Mouse (Mus musculus): ENCODE measurements around the gene Ftl1. TPM values are rescaled to one million over a fixed set of nuclear protein-coding genes. Genes with fewer than 3 reads are reported as not detected.
A peak's percentile ranks its signal among the peaks of the same experiment; 100 is the strongest.

Ftl1 gene
- polyA plus RNA-seq, 1 experiment from 2014 or later = 4,939 TPM

DNA sequence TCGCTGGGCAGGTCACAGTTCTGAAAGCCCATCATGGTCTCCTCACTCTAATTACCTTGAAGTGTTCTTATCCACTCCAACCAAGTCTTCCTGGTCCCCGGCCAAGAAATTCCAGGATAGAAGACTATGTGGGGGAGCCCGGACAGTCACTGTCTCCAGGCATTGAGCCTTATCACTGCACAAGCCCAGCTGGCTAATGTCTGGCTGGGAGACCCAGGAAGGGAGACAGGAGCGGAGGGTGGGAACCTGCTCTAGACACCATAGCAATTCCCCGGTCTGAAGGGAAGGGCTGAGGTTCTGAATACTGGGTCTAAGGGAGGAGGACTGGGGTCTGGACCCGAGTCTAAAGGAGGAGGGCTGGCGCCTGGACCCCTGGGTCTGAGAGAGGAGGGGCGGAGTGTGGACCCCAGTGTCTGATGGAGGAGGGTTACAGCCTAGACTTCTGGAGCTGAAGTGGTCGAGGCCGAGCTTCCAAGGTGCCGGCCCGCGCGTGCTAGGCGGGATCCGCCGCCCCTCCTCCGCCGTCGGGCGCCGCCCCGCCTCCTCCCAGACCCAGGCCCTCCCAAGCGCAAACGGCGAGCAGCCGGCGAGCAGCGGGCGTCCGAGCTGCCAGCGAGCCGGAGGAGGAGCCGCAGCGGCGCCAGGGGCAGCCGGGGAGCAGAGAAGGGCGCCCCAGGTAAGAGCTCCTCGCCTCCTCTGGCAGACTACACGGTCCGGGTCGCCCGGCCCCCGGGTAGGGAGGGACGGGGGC, 46.4 kb downstream of the Ftl1 start, which contains the start of gene Ntf5:
TSS of gene Ntf5 (plus strand) at position 583 of the 751 bp plus-strand sequence.
- peak within 1 kb of the TSS; percentile 85 for H3K27ac ChIP-seq
- peak; percentile 89 for DNase-seq (ENCODE audit: low spot score)
- no peaks in the 10 kb centered on the region for H3K9me3 ChIP-seq
- peak within 1 kb of the TSS; percentile 68 for H3K4me3 ChIP-seq
- H3K27me3 ChIP-seq (ENCODE audit: insufficient read depth, poor library complexity, severe bottlenecking) = peaks cover 97% of the 10 kb centered on the region
- peaks cover 41% of the 10 kb centered on the region for H3K4me1 ChIP-seq
- 2% methylated on average over 44 of the region's 45 CpGs for WGBS
- H3K36me3 ChIP-seq = no peaks in the 10 kb centered on the region

DNA sequence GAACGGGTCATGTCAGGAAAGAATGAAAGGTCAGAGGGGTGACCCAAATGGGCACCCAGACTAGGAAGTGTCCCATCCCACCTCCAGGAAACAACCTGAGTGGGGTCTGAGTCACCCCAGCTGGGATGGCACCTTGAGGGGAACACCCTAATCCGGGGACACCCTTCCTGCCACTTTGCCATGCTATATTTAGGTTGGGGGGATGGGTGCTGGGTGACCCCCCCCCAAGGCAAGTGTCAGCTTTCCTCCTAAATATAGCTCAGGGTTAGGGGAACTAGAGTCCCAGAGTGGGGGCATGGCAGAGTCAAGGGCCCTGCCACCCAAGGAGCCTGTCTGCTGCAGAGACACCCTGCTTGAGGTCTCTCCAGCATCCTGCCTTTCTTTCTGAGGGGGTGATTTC, 47.3 kb downstream of the Ftl1 start:
- Histone ChIP-seq H3K4me3 (no peak overlapping the region), H3K27ac (no peak overlapping the region), H3K36me3 (no peaks in the 10 kb centered on the region), H3K27me3 (ENCODE audit: insufficient read depth, poor library complexity, severe bottlenecking) (peaks cover 97% of the 10 kb centered on the region), H3K4me1 (peaks cover 34% of the 10 kb centered on the region), H3K9me3 (no peaks in the 10 kb centered on the region)
- no peak for DNase-seq (ENCODE audit: low spot score)
- 50% methylated on average over 2 of the region's 2 CpGs for WGBS

DNA sequence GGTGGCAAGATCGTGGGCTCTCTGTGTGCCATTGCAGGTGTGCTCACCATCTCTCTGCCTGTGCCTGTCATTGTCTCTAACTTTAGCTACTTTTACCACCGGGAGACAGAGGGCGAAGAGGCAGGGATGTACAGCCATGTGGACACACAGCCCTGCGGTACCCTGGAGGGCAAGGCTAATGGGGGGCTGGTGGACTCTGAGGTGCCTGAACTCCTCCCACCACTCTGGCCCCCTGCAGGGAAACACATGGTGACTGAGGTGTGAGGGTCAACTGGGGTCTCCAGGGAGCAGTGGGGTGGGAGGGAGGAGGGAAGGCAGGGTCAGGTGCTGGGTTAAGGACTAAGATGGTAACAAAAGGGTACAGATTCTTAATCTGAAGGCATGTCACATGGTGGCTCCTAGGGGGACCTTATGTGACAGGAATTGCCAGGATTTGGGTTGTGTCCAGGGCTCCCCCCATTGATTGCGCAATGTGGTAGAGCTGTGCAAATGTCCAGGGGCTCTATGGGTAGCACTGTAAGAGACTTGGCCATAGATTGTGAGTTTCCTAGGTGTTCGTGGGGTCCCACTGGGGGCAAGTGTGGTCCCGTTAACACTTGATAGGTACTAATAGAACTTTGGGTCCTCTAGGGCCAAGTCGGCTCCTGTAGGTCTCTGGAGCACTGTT, 50.1 kb downstream of the Ftl1 start:
- Histone ChIP-seq H3K27ac (no peak overlapping the region), H3K9me3 (no peaks in the 10 kb centered on the region), H3K4me3 (no peak overlapping the region), H3K36me3 (no peaks in the 10 kb centered on the region), H3K4me1 (peaks cover 37% of the 10 kb centered on the region), H3K27me3 (ENCODE audit: insufficient read depth, poor library complexity, severe bottlenecking) (peaks cover 95% of the 10 kb centered on the region)
- DNase-seq (ENCODE audit: low spot score) = no peak
- WGBS = 76% methylated on average over 8 of the region's 8 CpGs

DNA sequence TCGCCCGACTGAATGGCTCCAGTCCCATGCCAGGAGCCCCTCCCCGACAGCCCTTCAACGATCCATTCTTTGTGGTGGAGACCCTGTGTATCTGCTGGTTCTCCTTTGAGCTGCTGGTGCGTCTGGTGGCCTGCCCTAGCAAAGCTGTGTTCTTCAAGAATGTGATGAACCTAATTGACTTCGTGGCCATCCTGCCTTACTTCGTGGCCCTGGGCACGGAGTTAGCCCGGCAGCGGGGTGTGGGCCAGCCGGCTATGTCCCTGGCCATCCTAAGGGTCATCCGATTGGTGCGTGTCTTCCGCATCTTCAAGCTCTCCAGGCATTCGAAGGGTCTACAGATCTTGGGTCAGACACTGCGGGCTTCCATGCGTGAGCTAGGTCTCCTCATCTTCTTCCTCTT, 50.7 kb downstream of the Ftl1 start:
- no peak overlapping the region for H3K4me3 ChIP-seq
- no peak for DNase-seq (ENCODE audit: low spot score)
- no peaks in the 10 kb centered on the region for H3K9me3 ChIP-seq
- peaks cover 88% of the 10 kb centered on the region for H3K27me3 ChIP-seq (ENCODE audit: insufficient read depth, poor library complexity, severe bottlenecking)
- H3K4me1 ChIP-seq = peaks cover 32% of the 10 kb centered on the region
- H3K36me3 ChIP-seq = no peaks in the 10 kb centered on the region
- no peak overlapping the region for H3K27ac ChIP-seq
- 86% methylated on average over 17 of the region's 17 CpGs for WGBS

DNA sequence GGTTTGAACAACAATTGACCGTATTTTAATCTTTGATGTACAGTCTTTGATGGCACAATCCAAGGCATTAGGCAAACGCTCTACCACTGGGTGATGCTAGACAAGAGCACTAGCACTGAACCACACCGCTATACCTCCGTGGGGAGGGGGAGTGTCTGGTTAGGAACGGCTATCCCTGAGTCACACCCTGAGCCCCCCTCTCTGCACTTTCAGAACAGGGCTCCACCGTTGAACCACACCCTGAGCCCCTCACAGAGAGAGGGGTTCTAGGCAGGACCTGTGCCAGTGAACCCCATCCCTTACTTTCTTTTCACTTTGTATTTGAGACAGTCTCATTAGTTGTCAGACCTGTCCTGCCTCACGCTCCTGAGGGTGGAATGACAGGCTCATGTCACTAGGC, 51.3 kb downstream of the Ftl1 start:
- peaks cover 26% of the 10 kb centered on the region for H3K4me1 ChIP-seq
- H3K27ac ChIP-seq = no peak overlapping the region
- no peaks in the 10 kb centered on the region for H3K36me3 ChIP-seq
- no peaks in the 10 kb centered on the region for H3K9me3 ChIP-seq
- no peak overlapping the region for H3K4me3 ChIP-seq
- 70% methylated on average over 7 of the region's 7 CpGs for WGBS
- H3K27me3 ChIP-seq (ENCODE audit: insufficient read depth, poor library complexity, severe bottlenecking) = peaks cover 82% of the 10 kb centered on the region
- DNase-seq (ENCODE audit: low spot score) = no peak

Small RNA genes lying within 50 kb of the gene (microRNA-seq; reads per million reads assigned to microRNA genes)
- gene Gm22133 = not detected

Other genes with a start within 250 kb of the Ftl1 start
- 1.2 and 1.9 TPM in 2 replicates for gene Dkkl1, start 247.7 kb downstream of the Ftl1 start, polyA plus RNA-seq (2016; fragmentation: Nextera tagmentation; extraction: Ambion mirVana)
- gene Tead2, start 244.1 kb downstream of the Ftl1 start, polyA plus RNA-seq (2016; fragmentation: Nextera tagmentation; extraction: Ambion mirVana) = 161 and 210 TPM in 2 replicates
- gene Cd37, start 220.8 kb downstream of the Ftl1 start, polyA plus RNA-seq (2016; fragmentation: Nextera tagmentation; extraction: Ambion mirVana) = 1.5 and 2.3 TPM in 2 replicates
- 0.50 and 0.83 TPM in 2 replicates for gene Slc6a16, start 218.8 kb downstream of the Ftl1 start, polyA plus RNA-seq (2016; fragmentation: Nextera tagmentation; extraction: Ambion mirVana)
- not detected in 2 replicates for gene Slc6a21, start 182.4 kb downstream of the Ftl1 start, polyA plus RNA-seq (2016; fragmentation: Nextera tagmentation; extraction: Ambion mirVana)
- gene Trpm4, start 126.1 kb downstream of the Ftl1 start, polyA plus RNA-seq (2016; fragmentation: Nextera tagmentation; extraction: Ambion mirVana) = 13.5 and 15.2 TPM in 2 replicates
- gene Hrc, start 124.6 kb downstream of the Ftl1 start, polyA plus RNA-seq (2016; fragmentation: Nextera tagmentation; extraction: Ambion mirVana) = 17.9 and 31.4 TPM in 2 replicates
- 2.4 and 2.9 TPM in 2 replicates for gene Ppfia3, start 92.9 kb downstream of the Ftl1 start, polyA plus RNA-seq (2016; fragmentation: Nextera tagmentation; extraction: Ambion mirVana)
- 0.59 and 1.4 TPM in 2 replicates for gene Lin7b, start 89.3 kb downstream of the Ftl1 start, polyA plus RNA-seq (2016; fragmentation: Nextera tagmentation; extraction: Ambion mirVana)
- gene Snrnp70, start 64.1 kb downstream of the Ftl1 start, polyA plus RNA-seq (2016; fragmentation: Nextera tagmentation; extraction: Ambion mirVana) = 173 and 241 TPM in 2 replicates
- gene Kcna7, start 54.2 kb downstream of the Ftl1 start, polyA plus RNA-seq (2016; fragmentation: Nextera tagmentation; extraction: Ambion mirVana) = 0.28 and 0.45 TPM in 2 replicates
- gene Ntf5, start 46.2 kb downstream of the Ftl1 start, polyA plus RNA-seq (2016; fragmentation: Nextera tagmentation; extraction: Ambion mirVana) = 1.5 and 2.6 TPM in 2 replicates
- not detected in 2 replicates for gene Lhb, start 39.1 kb downstream of the Ftl1 start, polyA plus RNA-seq (2016; fragmentation: Nextera tagmentation; extraction: Ambion mirVana)
- 79.9 and 124 TPM in 2 replicates for gene Gys1, start 25.0 kb downstream of the Ftl1 start, polyA plus RNA-seq (2016; fragmentation: Nextera tagmentation; extraction: Ambion mirVana)
- gene Ruvbl2, start 21.8 kb downstream of the Ftl1 start, polyA plus RNA-seq (2016; fragmentation: Nextera tagmentation; extraction: Ambion mirVana) = 121 and 175 TPM in 2 replicates
- gene Bax, start 7.0 kb upstream of the Ftl1 start, polyA plus RNA-seq (2016; fragmentation: Nextera tagmentation; extraction: Ambion mirVana) = 187 and 244 TPM in 2 replicates
- 2.6 and 2.9 TPM in 2 replicates for gene Tulp2, start 22.0 kb upstream of the Ftl1 start, polyA plus RNA-seq (2016; fragmentation: Nextera tagmentation; extraction: Ambion mirVana)
- gene Gm45808, start 26.9 kb upstream of the Ftl1 start, polyA plus RNA-seq (2016; fragmentation: Nextera tagmentation; extraction: Ambion mirVana) = not detected in 2 replicates
- 5.8 and 6.1 TPM in 2 replicates for gene Dhdh, start 28.9 kb upstream of the Ftl1 start, polyA plus RNA-seq (2016; fragmentation: Nextera tagmentation; extraction: Ambion mirVana)
- 163 and 198 TPM in 2 replicates for gene Nucb1, start 50.5 kb upstream of the Ftl1 start, polyA plus RNA-seq (2016; fragmentation: Nextera tagmentation; extraction: Ambion mirVana)
- gene Ppp1r15a, start 66.4 kb upstream of the Ftl1 start, polyA plus RNA-seq (2016; fragmentation: Nextera tagmentation; extraction: Ambion mirVana) = 28.2 and 31.2 TPM in 2 replicates
- 0.59 and 0.64 TPM in 2 replicates for gene Plekha4, start 66.4 kb upstream of the Ftl1 start, polyA plus RNA-seq (2016; fragmentation: Nextera tagmentation; extraction: Ambion mirVana)
- gene Hsd17b14, start 95.0 kb upstream of the Ftl1 start, polyA plus RNA-seq (2016; fragmentation: Nextera tagmentation; extraction: Ambion mirVana) = 0.42 and 1.2 TPM in 2 replicates
- 76.7 and 80.8 TPM in 2 replicates for gene Bcat2, start 110.3 kb upstream of the Ftl1 start, polyA plus RNA-seq (2016; fragmentation: Nextera tagmentation; extraction: Ambion mirVana)
- gene Fgf21, start 155.6 kb upstream of the Ftl1 start, polyA plus RNA-seq (2016; fragmentation: Nextera tagmentation; extraction: Ambion mirVana) = not detected in 2 replicates
- gene Fut1, start 157.4 kb upstream of the Ftl1 start, polyA plus RNA-seq (2016; fragmentation: Nextera tagmentation; extraction: Ambion mirVana) = not detected in 2 replicates
- 0.25 and 0.49 TPM in 2 replicates for gene Izumo1, start 161.9 kb upstream of the Ftl1 start, polyA plus RNA-seq (2016; fragmentation: Nextera tagmentation; extraction: Ambion mirVana)
- 17.6 and 20.5 TPM in 2 replicates for gene Rasip1, start 167.6 kb upstream of the Ftl1 start, polyA plus RNA-seq (2016; fragmentation: Nextera tagmentation; extraction: Ambion mirVana)
- 1.9 and 2.3 TPM in 2 replicates for gene Mamstr, start 180.1 kb upstream of the Ftl1 start, polyA plus RNA-seq (2016; fragmentation: Nextera tagmentation; extraction: Ambion mirVana)
- 1.1 and 1.3 TPM in 2 replicates for gene Fut2, start 206.5 kb upstream of the Ftl1 start, polyA plus RNA-seq (2016; fragmentation: Nextera tagmentation; extraction: Ambion mirVana)
- gene Ntn5, start 224.1 kb upstream of the Ftl1 start, polyA plus RNA-seq (2016; fragmentation: Nextera tagmentation; extraction: Ambion mirVana) = 0.13 and 0.14 TPM in 2 replicates
- 0.51 and 0.75 TPM in 2 replicates for gene Sec1, start 234.5 kb upstream of the Ftl1 start, polyA plus RNA-seq (2016; fragmentation: Nextera tagmentation; extraction: Ambion mirVana)
- gene Car11, start 240.0 kb upstream of the Ftl1 start, polyA plus RNA-seq (2016; fragmentation: Nextera tagmentation; extraction: Ambion mirVana) = 3.1 and 5.1 TPM in 2 replicates
- gene Dbp, start 245.2 kb upstream of the Ftl1 start, polyA plus RNA-seq (2016; fragmentation: Nextera tagmentation; extraction: Ambion mirVana) = 2.7 and 3.2 TPM in 2 replicates